Mouse (Mus musculus) mouse trophoblast stem cell (cell line): Measurements from ENCODE around the gene Jund.

ENCODE experiments used
- in situ Hi-C, 2 experiments: fragments of 300-500 bp; cut with MseI, MboI; formaldehyde crosslinking; loops; 2 replicates in 1 of 2; 3 replicates in 1 of 2; pipeline ENCODE4 v1.15.1; 2025

The Jund gene

DNA sequence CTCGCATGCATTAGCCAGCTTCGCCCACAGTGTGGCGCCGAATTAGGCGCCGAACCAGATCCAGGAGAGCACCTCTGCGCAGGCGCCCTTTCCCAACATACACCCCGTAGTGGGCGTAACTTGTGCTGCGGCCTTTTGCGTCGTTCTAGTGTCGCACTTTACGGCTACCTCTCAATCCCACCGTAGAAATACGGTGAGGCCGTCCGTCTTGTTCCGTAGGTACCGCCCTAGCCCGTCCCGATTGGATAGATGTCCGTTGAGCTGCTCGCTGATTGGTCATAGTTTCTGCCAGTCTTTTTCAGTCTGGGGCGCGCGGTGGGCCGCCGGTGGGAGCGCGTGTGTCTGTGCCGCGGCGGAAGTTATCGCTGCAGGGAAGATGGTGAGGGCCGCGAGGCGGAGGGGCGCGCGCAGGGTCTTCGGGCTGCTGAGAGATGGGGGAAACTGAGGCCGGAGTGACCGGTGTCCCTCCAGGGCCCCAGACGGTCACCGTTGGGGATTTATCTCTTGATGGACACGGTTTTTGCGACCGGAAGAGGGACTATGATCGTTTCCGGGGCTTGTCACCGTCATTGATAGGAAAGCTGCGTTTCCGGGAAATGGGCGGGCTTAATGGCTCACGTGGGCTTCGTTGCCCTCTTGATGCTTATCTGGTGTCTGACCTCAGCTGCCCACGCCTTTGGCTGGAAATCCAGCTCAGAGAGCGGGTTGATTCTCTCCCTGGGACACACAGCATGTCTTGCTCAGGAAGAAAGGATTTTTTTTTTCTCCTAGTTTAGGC is 25.5 kb upstream of the Jund start, which contains the start of gene Lsm4:
Gene Lsm4, plus strand, starts transcription at position 170 of the 778 bp plus-strand sequence.
- in situ Hi-C loops = loop anchor here in 1 of 2 experiments (5.0 kb wide), 1 partner anchor 34 kb away; no protein-coding TSS in a partner anchor

DNA sequence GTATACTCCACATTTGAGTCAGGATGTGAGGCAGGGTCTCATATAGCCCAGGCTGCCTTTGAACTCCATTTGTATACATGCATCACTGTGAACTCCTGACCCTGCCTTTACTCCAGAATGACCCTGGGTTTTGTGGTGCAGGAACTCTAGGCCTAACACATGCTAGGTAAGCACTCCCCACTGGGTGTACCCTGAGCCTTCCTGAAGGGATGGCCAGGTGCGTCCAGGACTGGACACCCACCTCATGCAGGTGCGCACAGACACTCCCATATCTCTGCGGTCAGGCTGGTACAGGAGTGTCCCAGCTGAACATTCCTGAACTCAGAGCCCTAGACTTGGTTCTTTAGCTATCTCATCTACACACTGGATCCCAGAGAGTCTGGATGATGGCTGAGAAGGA is 24.6 kb upstream of the Jund start:
- in situ Hi-C loops = loop anchor here in 1 of 2 experiments (5.0 kb wide), 1 partner anchor 33 kb away; no protein-coding TSS in a partner anchor

- in situ Hi-C loops = loop anchor here in 1 of 2 experiments (5.0 kb wide), 1 partner anchor 33 kb away; no protein-coding TSS in a partner anchor
Measured at GRCm38 (mm10) chr8:70674716-70675115, 24.0 kb upstream of the Jund start.

- in situ Hi-C loops = no loop called here
Measured at GRCm38 (mm10) chr8:70675336-70675735, 23.4 kb upstream of the Jund start.

DNA sequence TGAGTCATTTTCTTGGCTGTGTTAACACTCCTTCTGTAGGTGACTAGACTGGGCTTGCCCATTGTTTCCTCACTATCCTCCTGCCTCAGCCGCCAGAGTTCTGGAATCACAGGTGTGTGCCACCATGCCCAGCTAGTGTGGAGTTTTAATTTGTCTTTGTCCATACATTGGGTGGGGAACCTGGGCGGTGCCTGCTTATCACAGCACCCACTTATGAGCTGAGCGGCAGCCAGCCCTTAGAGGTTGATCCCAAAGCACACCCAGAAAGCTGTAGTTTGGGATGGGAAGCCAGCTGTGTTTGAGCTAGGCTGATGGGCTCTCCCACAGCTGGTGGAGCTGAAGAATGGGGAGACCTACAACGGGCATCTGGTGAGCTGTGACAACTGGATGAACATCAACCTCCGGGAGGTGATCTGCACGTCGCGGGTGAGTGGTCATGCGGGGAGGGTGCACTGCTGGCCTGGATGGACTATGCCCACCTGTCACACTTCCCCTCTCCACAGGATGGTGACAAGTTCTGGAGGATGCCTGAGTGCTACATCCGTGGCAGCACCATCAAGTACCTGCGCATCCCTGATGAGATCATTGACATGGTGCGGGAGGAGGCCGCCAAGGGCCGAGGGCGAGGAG is 21.2 kb upstream of the Jund start:
- in situ Hi-C loops = no loop called here

GRCm38 (mm10) chr8:70678679-70679078 is 20.1 kb upstream of the Jund start:
- in situ Hi-C loops = no loop called here

DNA sequence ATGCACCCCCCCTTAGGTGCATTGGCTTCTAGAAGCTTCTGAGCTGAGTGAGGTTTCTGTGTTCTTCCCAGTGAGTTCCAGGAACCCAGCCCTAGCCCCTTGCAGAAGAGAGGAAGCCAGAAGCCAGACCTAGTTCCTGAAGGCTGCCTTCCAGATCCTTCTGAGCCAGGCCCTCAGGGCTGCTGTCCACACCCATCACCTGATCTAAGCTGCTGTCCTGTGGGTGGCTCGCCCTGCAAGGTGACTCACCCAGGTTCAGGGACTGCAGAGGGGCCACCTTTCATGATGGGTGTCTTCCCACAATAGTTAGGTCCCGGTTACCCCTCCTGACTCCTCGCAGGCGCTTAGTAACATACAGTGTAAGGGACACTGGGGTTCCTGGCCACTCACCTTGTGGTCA is 19.3 kb upstream of the Jund start:
- in situ Hi-C loops = no loop called here

GRCm38 (mm10) chr8:70680039-70680438 is 18.7 kb upstream of the Jund start:
- in situ Hi-C loops = no loop called here

DNA sequence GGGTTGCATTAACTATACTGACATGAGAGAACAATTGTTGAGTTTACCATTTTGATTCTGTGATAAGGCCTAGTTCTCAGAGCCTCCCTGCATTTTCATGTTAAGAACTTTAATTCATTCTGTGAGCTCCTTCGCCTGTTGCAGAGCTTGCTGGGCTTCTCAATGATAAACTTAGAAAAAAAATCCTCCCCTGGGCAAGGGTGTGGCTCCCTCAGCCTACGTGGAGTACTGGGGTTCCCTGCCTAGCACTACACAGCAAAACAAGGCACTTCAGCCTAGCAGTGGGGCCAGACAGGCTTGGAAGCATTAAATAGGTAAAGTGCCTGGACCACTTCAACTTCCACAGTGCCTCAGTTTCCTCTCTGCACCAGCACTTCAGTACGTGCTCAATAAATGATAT is 17.3 kb upstream of the Jund start:
- in situ Hi-C loops = no loop called here

DNA sequence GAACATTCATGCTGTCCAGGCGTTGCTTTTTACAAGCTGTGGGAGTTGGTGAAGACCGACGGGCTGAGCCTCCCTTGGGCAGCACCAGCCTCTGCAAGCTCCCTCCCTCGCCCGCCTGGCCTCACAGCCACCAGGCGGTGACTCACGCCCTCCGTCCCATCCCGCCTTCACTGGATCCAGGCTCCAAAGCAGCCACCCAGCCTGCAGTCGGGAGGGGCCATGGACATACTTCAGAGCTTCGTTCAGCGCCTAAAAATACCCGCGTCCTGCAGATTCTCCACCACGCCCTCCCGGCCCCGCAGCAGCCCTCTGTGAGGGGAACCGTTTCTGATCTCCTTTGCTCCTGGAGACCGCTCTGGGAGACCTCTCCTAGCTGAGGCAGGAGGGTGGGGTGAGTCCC is 16.6 kb upstream of the Jund start:
- in situ Hi-C loops = no loop called here

- in situ Hi-C loops = no loop called here
Measured at GRCm38 (mm10) chr8:70682692-70683091, 16.1 kb upstream of the Jund start.

DNA sequence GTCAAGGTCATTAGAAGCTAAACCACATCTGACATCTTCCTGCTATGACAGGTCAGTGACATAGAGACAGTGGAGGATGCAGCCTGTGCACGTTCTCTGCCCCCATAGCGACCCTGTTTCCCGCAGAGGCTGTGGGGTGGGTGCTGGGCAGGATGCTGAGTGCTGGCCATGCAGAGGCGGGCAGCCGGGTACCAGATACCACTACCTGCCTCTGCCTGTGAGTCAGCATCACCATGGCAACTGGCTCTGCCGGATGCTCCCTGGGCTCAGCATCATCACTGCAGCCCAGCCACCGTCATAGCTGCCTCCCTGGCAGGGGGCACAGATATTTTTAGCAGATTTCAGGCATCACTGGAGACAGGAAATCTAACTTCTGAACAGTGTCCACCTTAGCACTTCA is 14.5 kb upstream of the Jund start:
- in situ Hi-C loops = no loop called here

DNA sequence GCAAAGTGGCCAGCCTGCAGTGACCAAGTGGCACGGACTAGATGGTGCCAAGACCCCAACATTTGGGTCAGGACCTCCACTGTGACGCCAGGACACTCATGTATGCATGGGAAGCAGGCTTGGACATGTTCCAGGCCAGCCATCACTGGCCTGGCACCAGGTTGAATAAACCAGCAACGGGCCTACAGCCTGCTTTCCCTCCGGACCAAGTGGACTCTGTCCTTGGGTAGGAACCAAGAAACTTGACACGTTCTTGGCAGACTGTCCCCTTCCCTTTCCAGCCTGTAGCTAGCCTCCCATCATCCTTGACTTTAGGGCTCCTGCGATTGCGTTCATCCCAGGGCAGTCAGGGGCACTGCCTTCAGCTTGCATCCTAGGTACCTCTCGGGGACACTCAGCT is 11.2 kb upstream of the Jund start:
- in situ Hi-C loops = no loop called here

DNA sequence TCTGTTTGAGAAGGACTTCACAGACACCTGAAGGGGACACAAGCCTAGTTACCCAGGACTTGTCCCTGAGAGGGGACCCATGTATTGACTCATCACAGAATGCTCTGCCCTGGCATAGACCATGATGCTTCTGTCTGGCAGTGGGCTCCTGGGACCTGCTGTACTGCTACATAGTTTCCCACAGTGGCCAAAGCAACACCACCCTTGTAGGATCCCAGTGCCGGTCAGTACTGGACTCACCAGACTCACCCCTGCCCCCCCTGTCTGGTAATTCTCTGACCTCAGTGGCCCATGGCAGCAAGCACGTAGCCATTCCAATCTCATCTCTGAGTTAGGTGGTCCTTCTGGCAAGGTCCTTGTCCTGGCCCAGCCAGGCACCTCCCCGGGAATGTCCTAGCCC is 10.6 kb upstream of the Jund start:
- in situ Hi-C loops = no loop called here

DNA sequence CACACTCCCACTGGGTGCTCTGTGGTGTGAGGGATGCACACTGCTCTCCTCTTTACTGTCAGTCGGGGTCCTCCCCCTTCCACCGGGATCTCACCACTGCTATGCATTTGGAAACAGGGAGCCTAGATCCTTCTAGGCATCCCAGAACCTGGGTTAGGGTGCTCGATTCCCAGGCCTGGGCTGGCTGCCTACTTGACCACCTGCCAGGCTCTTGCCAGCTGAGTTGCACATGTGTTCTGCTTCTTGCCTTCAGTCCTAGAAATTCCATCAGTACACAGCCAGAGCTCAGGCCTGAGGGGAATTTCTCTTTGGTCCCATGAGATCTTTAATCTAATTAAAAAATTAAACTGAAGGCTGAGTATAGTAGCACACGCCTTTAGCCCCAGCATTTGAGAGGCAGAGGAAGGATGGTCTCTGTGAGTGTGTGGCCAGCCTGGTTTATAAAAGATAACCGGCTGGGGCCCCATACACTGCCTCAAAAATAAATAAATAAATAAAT is 8.8 kb upstream of the Jund start:
- in situ Hi-C loops = no loop called here

GRCm38 (mm10) chr8:70691230-70691629 is 7.5 kb upstream of the Jund start:
- in situ Hi-C loops = no loop called here

GRCm38 (mm10) chr8:70691727-70692231 is 7.0 kb upstream of the Jund start:
- in situ Hi-C loops = no loop called here

GRCm38 (mm10) chr8:70693636-70694035 is 5.1 kb upstream of the Jund start:
- in situ Hi-C loops = no loop called here

GRCm38 (mm10) chr8:70695318-70696018 is 3.3 kb upstream of the Jund start:
- in situ Hi-C loops = no loop called here

GRCm38 (mm10) chr8:70696019-70696885 is 2.5 kb upstream of the Jund start:
- in situ Hi-C loops = no loop called here

- in situ Hi-C loops = no loop called here
Measured at GRCm38 (mm10) chr8:70696946-70697345, 1.8 kb upstream of the Jund start.
